Mouse (Mus musculus): Measurements from ENCODE around the gene Dnmbp.

GRCm38 (mm10) chr19:43870418-43870817 is 69.6 kb downstream of the Dnmbp start:
- TF ChIP-seq CTCF (IDR thresholded peaks at IDR 0.05; ENCODE audit: low read depth) (no peak), EP300 (IDR thresholded peaks at IDR 0.05; ENCODE audit: low read depth) (no peak)

Data from liver, postnatal 0 days (tissue).